Mouse (Mus musculus): ENCODE measurements around the gene Idh3b.

Gene Idh3b

DNA sequence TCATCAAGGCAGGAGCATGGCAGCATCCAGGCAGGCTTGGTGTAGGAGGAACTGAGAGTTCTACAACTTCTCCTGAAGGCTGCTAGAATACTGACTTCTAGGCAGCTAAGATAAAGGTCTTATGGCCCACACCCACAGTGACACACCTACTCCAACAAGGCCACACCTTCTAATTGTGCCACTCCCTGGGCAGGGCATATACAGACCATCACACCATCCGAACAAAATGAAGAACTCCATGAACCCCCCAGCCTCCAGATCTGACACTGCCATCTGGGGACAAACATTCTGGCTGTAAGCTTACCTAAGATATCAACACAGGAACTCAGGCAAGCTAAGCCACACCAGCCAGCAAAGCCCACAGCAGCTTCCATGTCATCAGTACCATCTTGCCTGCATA, 18.8 kb downstream of the Idh3b start:
- CTCF ChIA-PET: no interaction called here

DNA sequence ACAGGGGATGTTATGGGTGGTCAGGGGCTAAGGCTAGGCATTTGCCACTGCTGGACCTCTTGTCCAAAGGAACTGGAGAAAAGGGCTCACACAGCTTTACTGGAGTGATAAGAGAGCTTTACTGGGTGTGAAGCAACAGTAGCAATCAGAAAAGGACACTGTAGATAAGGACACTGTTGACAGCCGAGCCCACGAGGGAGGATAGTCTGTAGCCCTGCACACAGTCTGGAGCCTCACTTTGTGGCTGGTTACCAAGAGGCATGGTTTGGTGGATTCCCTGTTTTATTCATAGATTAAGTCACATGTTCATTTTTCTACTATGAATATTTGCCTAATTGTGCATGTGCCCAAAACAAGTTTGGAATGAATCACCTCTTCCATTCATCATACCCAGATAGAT, 21.9 kb downstream of the Idh3b start:
- CTCF ChIA-PET: no interaction called here

DNA sequence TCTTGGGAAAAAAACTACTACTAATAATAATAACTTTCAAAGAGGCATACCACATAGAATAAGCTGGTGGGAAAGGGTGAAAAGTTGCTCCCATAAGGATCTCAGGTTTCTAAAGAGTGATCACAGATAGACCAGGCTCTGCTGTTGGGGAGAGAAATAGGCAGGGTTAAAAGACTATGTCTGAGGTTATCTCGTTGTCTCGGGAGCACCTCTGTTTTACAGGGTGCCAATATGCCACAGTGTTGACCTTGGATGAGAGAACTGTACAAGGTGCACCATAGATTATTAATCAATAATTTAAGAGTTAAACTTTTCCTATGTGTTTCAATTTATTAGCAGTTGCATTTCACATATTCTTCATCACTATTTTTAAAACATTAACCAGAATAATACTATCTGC, 22.4 kb downstream of the Idh3b start:
- CTCF ChIA-PET: no interaction called here

DNA sequence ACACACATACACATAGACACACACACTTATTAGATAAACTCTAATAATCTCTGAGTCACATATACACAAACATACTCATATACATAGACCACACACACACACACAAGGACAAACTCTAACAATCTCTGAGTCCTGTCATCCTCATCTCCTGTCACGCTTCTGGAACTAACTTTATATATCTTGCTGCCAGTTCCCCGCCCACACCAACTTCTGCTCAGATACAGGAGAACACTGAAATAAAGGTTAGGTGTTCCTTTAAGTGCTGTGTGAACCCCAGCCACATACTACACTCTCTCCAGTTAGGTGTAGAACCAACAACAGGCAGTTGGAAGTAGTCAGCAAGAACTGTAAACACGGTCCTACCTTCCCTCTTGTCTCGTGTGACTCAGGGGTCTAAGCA, 23.5 kb downstream of the Idh3b start:
- CTCF ChIA-PET: interaction anchor here (0.7 kb wide), 1 partner anchor 352 kb away, joined by 3 read pairs; no protein-coding TSS in a partner anchor

DNA sequence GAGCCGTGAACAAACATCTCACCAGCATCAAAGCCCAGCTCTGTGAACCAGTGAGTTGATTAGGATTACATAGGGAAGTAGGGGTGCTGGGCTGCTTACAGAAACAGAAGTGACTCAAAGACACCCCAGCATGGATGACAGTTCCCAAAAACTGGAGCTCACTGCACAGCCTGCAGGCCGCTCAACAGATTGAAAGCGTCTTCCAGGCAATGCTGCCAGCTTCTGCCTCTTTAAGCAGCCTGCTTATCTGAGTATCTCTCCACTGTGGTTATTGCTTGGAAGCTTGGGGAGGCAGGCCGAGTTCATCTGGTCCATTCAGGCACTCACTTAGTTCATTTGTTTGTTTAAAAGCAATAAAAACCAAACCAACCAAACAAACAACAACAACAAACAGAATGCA, 27.6 kb downstream of the Idh3b start:
- CTCF ChIA-PET: no interaction called here

DNA sequence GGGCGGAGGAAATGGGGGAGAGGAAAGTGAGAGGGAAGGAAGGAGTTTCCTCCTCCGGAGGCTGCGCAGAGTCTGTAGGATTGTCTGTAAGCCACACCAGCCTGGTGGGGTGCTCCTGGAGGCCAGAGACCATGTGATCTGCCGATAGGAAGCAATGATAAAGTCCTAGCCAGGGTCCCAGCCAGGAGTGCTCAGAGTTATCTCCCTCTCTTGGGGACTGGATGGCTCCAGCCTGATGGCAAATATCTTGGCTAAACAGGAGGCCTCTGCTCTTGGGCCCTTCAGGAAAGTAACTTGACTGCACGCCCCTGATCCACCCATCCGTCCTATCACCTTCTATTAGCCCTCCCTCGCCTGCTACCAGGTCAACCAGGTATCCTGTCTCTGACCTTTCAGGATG, 36.1 kb downstream of the Idh3b start:
- CTCF ChIA-PET: no interaction called here

DNA sequence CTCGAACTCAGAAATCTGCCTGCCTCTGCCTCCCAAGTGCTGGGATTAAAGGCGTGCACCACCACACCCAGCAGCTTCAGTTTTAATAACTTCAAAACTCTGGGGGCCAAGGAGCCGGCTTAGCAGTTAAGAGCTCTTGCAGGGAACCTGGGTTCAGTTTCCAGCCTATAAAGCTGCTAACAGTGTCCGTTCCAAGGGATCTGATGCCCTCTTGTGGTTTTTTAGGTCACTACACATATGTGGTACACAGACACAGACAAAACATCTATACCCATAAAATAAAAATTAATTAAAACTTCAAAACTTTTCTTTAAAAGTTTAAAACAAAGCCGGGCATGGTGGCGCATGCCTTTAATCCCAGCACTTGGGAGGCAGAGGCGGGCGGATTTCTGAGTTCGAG, 37.4 kb downstream of the Idh3b start:
- CTCF ChIA-PET: no interaction called here

Data from spleen, embryonic (tissue).